In genomic region chr19:32391441-32391840, GRCm38 (mm10) we compare ENCODE assay signal across 17 mouse cellular contexts.
"Had no signal": no experiment of that assay in that cellular context is flagged by ENCODE, and none has a peak within 500 bp of the region (broad histone marks: within the 10 kb centered on the region; RNA-seq: fewer than 3 reads in every experiment).

No protein-coding gene starts in this region.

- H3K9ac ChIP-seq: lung, embryonic 14.5 days; neural tube, embryonic 13.5 days; neural tube, embryonic 15.5 days had no signal

- H3K4me2 ChIP-seq: lung, embryonic 14.5 days; neural tube, embryonic 13.5 days; neural tube, embryonic 15.5 days had no signal

- ATAC-seq: midbrain, embryonic 16.5 days had no signal

- H3K4me3 ChIP-seq: midbrain, embryonic 10.5 days; myocyte; neural tube, embryonic 13.5 days; neural tube, embryonic 15.5 days had no signal

- H3K9me3 ChIP-seq: neural tube, embryonic 13.5 days; neural tube, embryonic 15.5 days had no signal

- H3K27ac ChIP-seq: midbrain, embryonic 10.5 days; neural tube, embryonic 13.5 days; neural tube, embryonic 15.5 days had no signal

- H3K36me3 ChIP-seq: neural tube, embryonic 15.5 days had no signal

- H3K27me3 ChIP-seq: neural tube, embryonic 13.5 days; neural tube, embryonic 15.5 days had no signal

- DNase-seq: lung, adult 18-20 months; lung, embryonic 14.5 days; lung, postnatal 10 days; midbrain, embryonic 14.5 days; retina, postnatal 1 day; right cerebral cortex, adult 18-20 months; right cerebral cortex, postnatal 25 days; right cerebral cortex, postnatal 4 days; spleen, adult 18-20 months; thymus, adult 18-20 months; thymus, postnatal 14 days; thymus, postnatal 36 days had no signal
